Mouse (Mus musculus) left cerebral cortex, adult 9 months (tissue): ENCODE measurements at regions not wholly inside any gene's neighbourhood (a gene's known extent, or its start where the extent isn't known, plus 50 kb on each side); places are given as distances from the start of the nearest gene placed in this dataset.
A peak's percentile ranks its signal among the peaks of the same experiment; 100 is the strongest.

Experiments
- DNase-seq, 2 experiments: peaks; one replicate each; pipeline ENCODE4 v3.0.0; 2022; ENCODE audit warnings: low spot score in 2 of 2

GRCm38 (mm10) chr17:4668511-4668910 is 325.6 kb upstream of the Arid1b start:
- no peak for DNase-seq

GRCm38 (mm10) chr17:4673271-4673670 is 320.9 kb upstream of the Arid1b start:
- DNase-seq = no peak

GRCm38 (mm10) chr17:4706421-4706820 is 287.7 kb upstream of the Arid1b start:
- DNase-seq = no peak

GRCm38 (mm10) chr17:4721061-4721460 is 273.1 kb upstream of the Arid1b start:
- DNase-seq = no peak

GRCm38 (mm10) chr17:4724031-4724430 is 270.1 kb upstream of the Arid1b start:
- no peak for DNase-seq

GRCm38 (mm10) chr17:4726331-4726741 is 267.8 kb upstream of the Arid1b start:
- DNase-seq = peak; percentile 74 to 86

GRCm38 (mm10) chr17:4734412-4734881 is 259.7 kb upstream of the Arid1b start:
- DNase-seq = no peak

- no peak for DNase-seq
Observed at GRCm38 (mm10) chr17:4735185-4735584, 258.9 kb upstream of the Arid1b start.

- no peak for DNase-seq
Observed at GRCm38 (mm10) chr17:4736689-4737088, 257.4 kb upstream of the Arid1b start.

- no peak for DNase-seq
Observed at GRCm38 (mm10) chr17:4738717-4739485, 255.2 kb upstream of the Arid1b start.

- peak in 1 of 2 experiments; percentile 15 for DNase-seq
Observed at GRCm38 (mm10) chr17:4740784-4741183, 253.3 kb upstream of the Arid1b start.

GRCm38 (mm10) chr17:4742314-4742713 is 251.8 kb upstream of the Arid1b start:
- no peak for DNase-seq

GRCm38 (mm10) chr17:4762956-4763355 is 231.2 kb upstream of the Arid1b start:
- no peak for DNase-seq

- DNase-seq = no peak
Observed at GRCm38 (mm10) chr17:4765723-4766122, 228.4 kb upstream of the Arid1b start.

GRCm38 (mm10) chr17:4767947-4768522 is 226.1 kb upstream of the Arid1b start:
- DNase-seq = no peak

- no peak for DNase-seq
Observed at GRCm38 (mm10) chr17:4769284-4769683, 224.8 kb upstream of the Arid1b start.

- no peak for DNase-seq
Observed at GRCm38 (mm10) chr17:4770052-4770451, 224.1 kb upstream of the Arid1b start.

GRCm38 (mm10) chr17:4778161-4778560 is 216.0 kb upstream of the Arid1b start:
- DNase-seq = peak in 1 of 2 experiments; percentile 58

- no peak for DNase-seq
Observed at GRCm38 (mm10) chr17:4779017-4779416, 215.1 kb upstream of the Arid1b start.

- DNase-seq = no peak
Observed at GRCm38 (mm10) chr17:4781586-4781985, 212.5 kb upstream of the Arid1b start.

- DNase-seq = no peak
Observed at GRCm38 (mm10) chr17:4784296-4784695, 209.8 kb upstream of the Arid1b start.

GRCm38 (mm10) chr17:4785281-4785839 is 208.8 kb upstream of the Arid1b start:
- no peak for DNase-seq

GRCm38 (mm10) chr17:4786524-4786923 is 207.6 kb upstream of the Arid1b start:
- DNase-seq = no peak
